Mouse (Mus musculus): Measurements from ENCODE around the gene Crip1. TPM values are rescaled to one million over a fixed set of nuclear protein-coding genes. Genes with fewer than 3 reads are reported as not detected.

The Crip1 gene
- polyA plus RNA-seq, 1 experiment from 2014 or later, result 865 TPM

- H3K36me3 ChIP-seq (ENCODE audit: control insufficient read depth, insufficient read depth, low read length), result no peaks in the 10 kb centered on the region
- ATAC-seq (ENCODE audit: low FRiP score, low TSS enrichment) (peak; percentile 96), DNase-seq (ENCODE audit: low spot score) (peak; percentile 99)
- under 1% methylated on average over 46 of the region's 46 CpGs for WGBS
- H3K27me3 ChIP-seq (ENCODE audit: control insufficient read depth, insufficient read depth, low read length), result no peaks in the 10 kb centered on the region
- H3K27ac ChIP-seq (replicated peaks), result peak within 1 kb of the TSS; percentile 89
- H3K4me3 ChIP-seq (ENCODE audit: low read depth, low read length), result peak within 1 kb of the TSS; percentile 51
- TF ChIP-seq EP300 (optimal IDR thresholded peaks at IDR 0.05) (no peak), CTCF (IDR thresholded peaks at IDR 0.05; ENCODE audit: low read depth) (peak; percentile 99)
- H3K9ac ChIP-seq (ENCODE audit: low read length), result peak within 1 kb of the TSS; percentile 63
- peak within 1 kb of the TSS; percentile 90 for H3K4me2 ChIP-seq (replicated peaks; ENCODE audit: low read depth)
- no peaks in the 10 kb centered on the region for H3K9me3 ChIP-seq (ENCODE audit: control insufficient read depth, low read length)
- H3K4me1 ChIP-seq (replicated peaks; ENCODE audit: control insufficient read depth, insufficient read depth), result peaks cover 8% of the 10 kb centered on the region
Observed at GRCm38 (mm10) chr12:113155887-113156539, 9.9 kb downstream of the Crip1 start, which contains the start of gene Tedc1. Gene Tedc1 (plus strand): TSS chr12:113156421.

- peak; percentile 22 for ATAC-seq (ENCODE audit: low FRiP score, low TSS enrichment)
- H3K27me3 ChIP-seq (ENCODE audit: control insufficient read depth, insufficient read depth, low read length), result no peaks in the 10 kb centered on the region
- H3K9me3 ChIP-seq (ENCODE audit: control insufficient read depth, low read length), result no peaks in the 10 kb centered on the region
- peak overlapping the region; percentile 49 for H3K9ac ChIP-seq (ENCODE audit: low read length)
- H3K27ac ChIP-seq (replicated peaks), result 0 out of 2 replicates have a peak overlapping the region, but pooled peaks have one; percentile 36
- no peaks in the 10 kb centered on the region for H3K36me3 ChIP-seq (ENCODE audit: control insufficient read depth, insufficient read depth, low read length)
- H3K4me3 ChIP-seq (ENCODE audit: low read depth, low read length), result peak overlapping the region; percentile 51
- peaks cover 7% of the 10 kb centered on the region; the same call in 1 of the 2 replicates for H3K4me1 ChIP-seq (replicated peaks; ENCODE audit: control insufficient read depth, insufficient read depth)
- H3K4me2 ChIP-seq (replicated peaks; ENCODE audit: low read depth), result peak overlapping the region; percentile 90
- 0% methylated on average over 23 of the region's 23 CpGs for WGBS
- no peak for DNase-seq (ENCODE audit: low spot score)
- no peak for TF ChIP-seq CTCF (IDR thresholded peaks at IDR 0.05; ENCODE audit: low read depth)
- no peak for TF ChIP-seq EP300 (optimal IDR thresholded peaks at IDR 0.05)
Observed at GRCm38 (mm10) chr12:113156540-113156929, 10.4 kb downstream of the Crip1 start.

- Histone ChIP-seq H3K4me2 (replicated peaks; ENCODE audit: low read depth) (peak overlapping the region; percentile 90), H3K9me3 (ENCODE audit: control insufficient read depth, low read length) (no peaks in the 10 kb centered on the region), H3K9ac (ENCODE audit: low read length) (no peak overlapping the region), H3K27ac (replicated peaks) (no peak overlapping the region), H3K36me3 (ENCODE audit: control insufficient read depth, insufficient read depth, low read length) (no peaks in the 10 kb centered on the region), H3K27me3 (ENCODE audit: control insufficient read depth, insufficient read depth, low read length) (no peaks in the 10 kb centered on the region), H3K4me3 (ENCODE audit: low read depth, low read length) (peak overlapping the region; percentile 51), H3K4me1 (replicated peaks; ENCODE audit: control insufficient read depth, insufficient read depth) (peaks cover 4% of the 10 kb centered on the region; the same call in 1 of the 2 replicates)
- 31% methylated on average over 8 of the region's 8 CpGs for WGBS
- DNase-seq (ENCODE audit: low spot score) (no peak), ATAC-seq (ENCODE audit: low FRiP score, low TSS enrichment) (no peak)
- TF ChIP-seq CTCF (IDR thresholded peaks at IDR 0.05; ENCODE audit: low read depth) (no peak), EP300 (optimal IDR thresholded peaks at IDR 0.05) (no peak)
Observed at GRCm38 (mm10) chr12:113157002-113157401, 10.9 kb downstream of the Crip1 start.

GRCm38 (mm10) chr12:113157521-113157920, 11.4 kb downstream of the Crip1 start:
- Histone ChIP-seq H3K4me1 (replicated peaks; ENCODE audit: control insufficient read depth, insufficient read depth) (0 out of 2 replicates have a peak, but pooled peaks cover 4% of the 10 kb centered on the region), H3K9ac (ENCODE audit: low read length) (no peak overlapping the region), H3K36me3 (ENCODE audit: control insufficient read depth, insufficient read depth, low read length) (no peaks in the 10 kb centered on the region), H3K4me3 (ENCODE audit: low read depth, low read length) (no peak overlapping the region), H3K27ac (replicated peaks) (no peak overlapping the region), H3K4me2 (replicated peaks; ENCODE audit: low read depth) (no peak overlapping the region), H3K9me3 (ENCODE audit: control insufficient read depth, low read length) (no peaks in the 10 kb centered on the region), H3K27me3 (ENCODE audit: control insufficient read depth, insufficient read depth, low read length) (no peaks in the 10 kb centered on the region)
- no peak for ATAC-seq (ENCODE audit: low FRiP score, low TSS enrichment)
- no peak for TF ChIP-seq EP300 (optimal IDR thresholded peaks at IDR 0.05)
- TF ChIP-seq CTCF (IDR thresholded peaks at IDR 0.05; ENCODE audit: low read depth), result no peak
- WGBS, result 84% methylated on average over 8 of the region's 8 CpGs
- DNase-seq (ENCODE audit: low spot score), result no peak

GRCm38 (mm10) chr12:113157971-113158370, 11.9 kb downstream of the Crip1 start:
- WGBS, result 91% methylated on average over 8 of the region's 8 CpGs

GRCm38 (mm10) chr12:113163561-113164006, 17.5 kb downstream of the Crip1 start:
- Histone ChIP-seq H3K4me3 (ENCODE audit: low read depth, low read length) (no peak overlapping the region), H3K9me3 (ENCODE audit: control insufficient read depth, low read length) (no peaks in the 10 kb centered on the region), H3K27ac (replicated peaks) (no peak overlapping the region), H3K27me3 (ENCODE audit: control insufficient read depth, insufficient read depth, low read length) (no peaks in the 10 kb centered on the region), H3K36me3 (ENCODE audit: control insufficient read depth, insufficient read depth, low read length) (no peaks in the 10 kb centered on the region), H3K4me2 (replicated peaks; ENCODE audit: low read depth) (no peak overlapping the region), H3K4me1 (replicated peaks; ENCODE audit: control insufficient read depth, insufficient read depth) (no peaks in the 10 kb centered on the region), H3K9ac (ENCODE audit: low read length) (no peak overlapping the region)
- no peak for DNase-seq (ENCODE audit: low spot score)
- no peak for ATAC-seq (ENCODE audit: low FRiP score, low TSS enrichment)
- 90% methylated on average over 11 of the region's 11 CpGs for WGBS
- no peak for TF ChIP-seq EP300 (optimal IDR thresholded peaks at IDR 0.05)

More at GRCm38 (mm10) chr12:113157971-113158370, 11.9 kb downstream of the Crip1 start:
- Histone ChIP-seq H3K9ac (ENCODE audit: low read length) (no peak overlapping the region), H3K27me3 (ENCODE audit: control insufficient read depth, insufficient read depth, low read length) (no peaks in the 10 kb centered on the region), H3K36me3 (ENCODE audit: control insufficient read depth, insufficient read depth, low read length) (no peaks in the 10 kb centered on the region), H3K27ac (replicated peaks) (no peak overlapping the region), H3K9me3 (ENCODE audit: control insufficient read depth, low read length) (no peaks in the 10 kb centered on the region), H3K4me2 (replicated peaks; ENCODE audit: low read depth) (no peak overlapping the region), H3K4me3 (ENCODE audit: low read depth, low read length) (no peak overlapping the region), H3K4me1 (replicated peaks; ENCODE audit: control insufficient read depth, insufficient read depth) (0 out of 2 replicates have a peak, but pooled peaks cover 4% of the 10 kb centered on the region)
- no peak for ATAC-seq (ENCODE audit: low FRiP score, low TSS enrichment)
- TF ChIP-seq CTCF (IDR thresholded peaks at IDR 0.05; ENCODE audit: low read depth) (no peak), EP300 (optimal IDR thresholded peaks at IDR 0.05) (no peak)
- no peak for DNase-seq (ENCODE audit: low spot score)

Measured in stomach, postnatal 0 days (tissue).